Comparison of ENCODE assay signal across 23 mouse cellular contexts in the genomic region with DNA sequence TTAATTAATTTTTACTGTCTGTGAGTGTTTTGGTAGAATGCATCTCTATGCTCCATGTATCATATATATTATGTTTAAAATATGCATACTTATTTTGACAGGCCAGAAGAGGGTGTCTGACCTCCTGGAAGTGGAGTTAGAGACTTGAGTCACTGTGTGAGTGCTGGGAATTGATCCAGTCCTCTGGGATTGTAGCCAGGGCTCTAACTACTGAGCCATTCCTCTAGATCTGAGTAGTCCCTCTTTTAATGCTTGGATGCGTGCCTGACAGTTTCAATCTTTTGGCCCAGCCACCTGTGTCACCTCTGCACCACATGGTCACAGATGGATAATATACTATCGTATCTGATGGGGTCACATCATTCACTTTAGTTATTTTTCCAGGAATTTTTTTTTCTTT.
A peak's percentile ranks its signal among the peaks of the same experiment; 100 is the strongest.
DNase-seq lines count a peak whose midpoint lies in the region; ATAC-seq and TF ChIP-seq lines count a peak whose summit lies in the region.
"Had no signal": no experiment of that assay in that cellular context is flagged by ENCODE, and none has a peak within 500 bp of the region (broad histone marks: within the 10 kb centered on the region; RNA-seq: fewer than 3 reads in every experiment).

No protein-coding gene starts in this region.

- H3K9me3 ChIP-seq in liver, embryonic 11.5 days (ENCODE audit: control insufficient read depth, low read length): no peaks in the 10 kb centered on the region
- H3K9me3 ChIP-seq: embryonic facial prominence, embryonic 12.5 days; embryonic facial prominence, embryonic 15.5 days had no signal

- no peak for TF ChIP-seq CTCF in liver, adult 2 months (IDR thresholded peaks at IDR 0.05; ENCODE audit: low read depth, low read length)
- no peak for TF ChIP-seq CTCF in brain, embryonic 14.5 days (IDR thresholded peaks at IDR 0.05; ENCODE audit: borderline replicate concordance, extremely low read depth, insufficient read depth, insufficient read length)

- TF ChIP-seq POLR2A in liver, adult 2 months (IDR thresholded peaks at IDR 0.05; ENCODE audit: extremely low read depth, insufficient read depth, low read length): no peak
- TF ChIP-seq POLR2A in brain, embryonic 14.5 days (IDR thresholded peaks at IDR 0.05; ENCODE audit: borderline replicate concordance, extremely low read depth, insufficient read depth, insufficient read length, poor library complexity, severe bottlenecking): no peak

- H3K27ac ChIP-seq in liver, adult 2 months (replicated peaks; ENCODE audit: insufficient read depth, low read depth, low read length): no peak overlapping the region
- no peak overlapping the region for H3K27ac ChIP-seq in liver, embryonic 11.5 days (ENCODE audit: low read depth, low read length)
- H3K27ac ChIP-seq: embryonic facial prominence, embryonic 12.5 days; embryonic facial prominence, embryonic 15.5 days; hindbrain, embryonic 14.5 days; hindbrain, postnatal 0 days had no signal

- no peak overlapping the region for H3K4me2 ChIP-seq in liver, embryonic 11.5 days
- H3K4me2 ChIP-seq: embryonic facial prominence, embryonic 12.5 days; embryonic facial prominence, embryonic 15.5 days; heart, embryonic 11.5 days; hindbrain, embryonic 14.5 days had no signal

- H3K36me3 ChIP-seq in liver, adult 2 months (ENCODE audit: control insufficient read depth, insufficient read depth, low read length): no peaks in the 10 kb centered on the region
- no peaks in the 10 kb centered on the region for H3K36me3 ChIP-seq in liver, embryonic 11.5 days (ENCODE audit: control insufficient read depth, insufficient read depth, low read length)
- H3K36me3 ChIP-seq: embryonic facial prominence, embryonic 12.5 days; embryonic facial prominence, embryonic 15.5 days had no signal

- H3K79me2 ChIP-seq in liver, adult 2 months (ENCODE audit: control insufficient read depth, insufficient read depth, low read length): peaks cover 4% of the 10 kb centered on the region; the same call in 1 of the 2 replicates

- peak; percentile 26 to 45 for DNase-seq in cerebellum, postnatal 10 days
- DNase-seq in cerebellum, adult 8-10 months: no peak
- DNase-seq in liver, adult 2 months (ENCODE audit: extremely low read depth, low read depth, low spot score): peak; percentile 51
- no peak for DNase-seq in liver, embryonic 11.5 days (ENCODE audit: low spot score)
- peak; percentile 65 for DNase-seq in NIH3T3 (ENCODE audit: low read depth)
- peak; percentile 36 for DNase-seq in brain, embryonic 14.5 days (ENCODE audit: low read depth)
- DNase-seq in natural killer cell, adult 2 months (ENCODE audit: low spot score in 2 of 2): no peak
- DNase-seq: adrenal gland, adult 2 months; adrenal gland, postnatal 14 days; forebrain, postnatal 0 days; gastrocnemius, adult 2 months; gastrocnemius, postnatal 14 days; heart, adult 11 months; kidney, adult 18-20 months had no signal

- no peaks in the 10 kb centered on the region for H3K4me1 ChIP-seq in liver, adult 2 months (ENCODE audit: control insufficient read depth, insufficient read depth, low read length)
- H3K4me1 ChIP-seq in liver, embryonic 11.5 days (replicated peaks; ENCODE audit: control insufficient read depth, insufficient read depth, low read length): no peaks in the 10 kb centered on the region
- H3K4me1 ChIP-seq: embryonic facial prominence, embryonic 12.5 days; embryonic facial prominence, embryonic 15.5 days had no signal

- H3K4me3 ChIP-seq in liver, adult 2 months (ENCODE audit: insufficient read depth, low read depth, low read length): no peak overlapping the region
- H3K4me3 ChIP-seq in liver, embryonic 11.5 days (ENCODE audit: low read depth, low read length): no peak overlapping the region
- H3K4me3 ChIP-seq: embryonic facial prominence, embryonic 12.5 days; embryonic facial prominence, embryonic 15.5 days; gastrocnemius, adult 2 months had no signal

- WGBS in liver, adult 2 months: 46% methylated on average over 2 of the region's 2 CpGs
- 84% methylated on average over 2 of the region's 2 CpGs for WGBS in liver, embryonic 11.5 days

- no peak overlapping the region for H3K9ac ChIP-seq in liver, adult 2 months (ENCODE audit: low read depth, low read length)
- no peak overlapping the region for H3K9ac ChIP-seq in liver, embryonic 11.5 days (ENCODE audit: low read depth, low read length)
- H3K9ac ChIP-seq: embryonic facial prominence, embryonic 12.5 days; embryonic facial prominence, embryonic 15.5 days; forebrain, postnatal 0 days; hindbrain, embryonic 14.5 days had no signal

- no peaks in the 10 kb centered on the region for H3K27me3 ChIP-seq in liver, adult 2 months (ENCODE audit: control insufficient read depth, insufficient read depth, low read length)
- no peaks in the 10 kb centered on the region for H3K27me3 ChIP-seq in liver, embryonic 11.5 days (replicated peaks; ENCODE audit: control insufficient read depth, insufficient read depth, low read length)
- H3K27me3 ChIP-seq: embryonic facial prominence, embryonic 12.5 days; embryonic facial prominence, embryonic 15.5 days; Patski had no signal

- ATAC-seq in liver, embryonic 11.5 days (replicated peaks; ENCODE audit: low FRiP score): no peak
- ATAC-seq: forebrain, embryonic 14.5 days; forebrain, postnatal 0 days; hindbrain, postnatal 0 days; inflammation-experienced regulatory T-cells, adult 6 months; intestine, embryonic 16.5 days; Patski had no signal

Comparison
In these comparisons a context has a peak if more than half of its experiments do, and no peak if none do; other contexts are left out.
1. DNase-seq: peak in cerebellum, postnatal 10 days (2 of 2), liver, adult 2 months (single experiment), NIH3T3 (single experiment) and brain, embryonic 14.5 days (single experiment); none in cerebellum, adult 8-10 months (single experiment), liver, embryonic 11.5 days (single experiment) and natural killer cell, adult 2 months (0 of 2).